Mouse (Mus musculus): ENCODE data around the gene Frmd4b.

The Frmd4b gene

DNA sequence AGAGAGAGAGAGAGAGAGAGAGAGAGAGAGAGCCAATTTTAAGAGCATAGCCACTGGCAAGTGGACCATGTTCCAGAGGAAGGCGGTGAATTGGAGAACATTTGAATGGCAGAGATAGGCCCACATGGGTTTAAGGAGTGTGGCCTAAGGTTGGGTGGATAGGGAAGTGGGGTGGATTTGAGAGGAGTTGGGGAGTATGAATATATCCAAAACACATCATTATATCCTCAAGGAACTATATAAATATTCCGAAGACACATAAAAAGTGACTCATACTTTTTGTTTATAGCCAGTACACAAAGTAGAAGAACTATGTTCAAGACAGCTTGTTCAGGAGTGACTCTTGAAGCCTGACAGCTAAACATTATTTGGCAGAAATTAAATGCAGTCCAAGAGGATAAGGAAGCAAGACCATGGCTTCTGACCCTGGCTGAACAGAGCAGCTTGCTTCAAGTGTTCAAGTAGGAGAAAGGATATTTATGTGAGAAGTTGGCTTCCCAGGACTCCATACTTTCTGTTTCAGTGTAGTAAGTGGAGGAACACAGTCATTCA is 36.8 kb downstream of the Frmd4b start:
- DNase-seq (ENCODE audit: low spot score in 2 of 2): no peak

GRCm38 (mm10) chr6:97579704-97580103 is 37.6 kb downstream of the Frmd4b start:
- DNase-seq (ENCODE audit: low spot score in 2 of 2): no peak

DNA sequence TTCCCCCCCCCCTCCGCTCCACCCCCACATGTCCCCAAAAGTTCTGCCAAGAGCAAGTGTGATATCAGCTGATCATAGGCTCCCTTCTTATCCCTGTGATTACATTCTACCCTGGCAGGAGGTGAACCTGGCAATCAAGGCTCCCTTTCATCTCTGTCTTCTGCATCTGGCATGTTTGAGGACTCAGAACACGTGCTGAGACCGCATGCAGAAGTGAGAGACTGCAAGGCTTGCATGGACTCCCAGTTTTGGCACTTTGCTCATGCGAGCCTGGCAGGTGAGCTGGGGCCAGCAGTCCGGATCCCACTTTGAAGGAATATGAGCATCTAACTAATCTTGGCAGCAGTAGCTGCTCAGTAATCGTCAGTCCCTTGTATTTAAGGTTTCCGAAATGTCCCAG is 39.1 kb downstream of the Frmd4b start:
- DNase-seq (ENCODE audit: low spot score in 2 of 2): no peak

DNA sequence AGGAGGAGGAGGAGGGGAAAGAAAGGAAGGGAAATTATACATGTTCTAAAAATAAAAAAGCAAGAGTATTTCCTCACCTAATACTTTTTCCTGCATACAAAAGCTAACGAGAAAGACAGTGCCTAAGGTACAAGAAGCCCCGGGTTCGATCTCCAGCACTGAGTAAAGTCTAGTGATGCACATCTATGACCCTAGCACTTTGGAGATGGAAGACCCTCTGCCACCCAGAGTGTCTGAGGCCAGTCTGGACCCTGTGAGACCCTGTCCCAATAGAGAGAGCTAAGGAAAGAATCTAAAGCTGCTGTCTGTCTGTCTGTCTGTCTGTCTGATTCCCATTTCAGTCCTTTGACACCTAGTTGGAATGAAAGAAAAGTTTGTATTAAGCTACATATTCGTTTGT is 40.0 kb downstream of the Frmd4b start:
- DNase-seq (ENCODE audit: low spot score in 2 of 2): no peak

DNA sequence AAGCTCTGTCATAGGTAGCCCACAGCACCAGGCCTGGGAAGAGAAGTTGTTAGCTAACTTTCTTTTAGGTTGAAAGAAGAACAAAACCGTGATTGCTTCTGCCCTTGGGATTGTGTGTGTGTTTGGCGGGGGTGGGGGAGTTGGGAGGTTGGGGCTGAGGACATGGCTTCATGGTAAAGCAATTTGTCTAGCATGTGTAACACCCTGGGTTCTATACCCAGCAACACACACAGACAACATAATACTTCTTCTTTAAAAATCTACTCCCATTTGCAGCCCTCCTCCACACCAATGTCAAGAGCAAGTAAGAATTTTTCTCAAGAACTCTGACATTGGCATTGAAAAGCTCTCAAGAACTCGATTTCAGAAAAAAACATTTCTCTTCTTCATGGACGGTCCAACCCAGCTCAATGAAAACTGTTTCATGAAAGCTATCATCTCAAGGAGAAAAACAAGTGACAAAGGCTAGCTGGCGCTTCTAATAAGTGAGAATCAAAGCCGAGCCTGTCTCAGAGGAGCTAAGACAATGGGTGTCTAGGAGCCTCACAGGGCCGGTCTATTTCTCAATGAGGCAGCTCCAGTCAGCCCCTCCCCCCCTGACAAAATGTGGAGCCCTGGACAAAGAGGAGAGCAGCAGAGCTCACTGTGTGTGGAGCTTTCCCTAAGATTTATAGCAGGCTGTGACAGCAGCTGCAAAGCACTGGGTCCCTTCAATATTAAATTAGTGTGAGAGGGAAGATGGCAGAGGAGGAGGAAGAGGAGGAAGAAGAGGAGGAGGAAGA is 40.6 kb downstream of the Frmd4b start:
- no peak for DNase-seq (ENCODE audit: low spot score in 2 of 2)

GRCm38 (mm10) chr6:97576096-97576495 is 41.2 kb downstream of the Frmd4b start:
- DNase-seq (ENCODE audit: low spot score in 2 of 2): no peak

DNA sequence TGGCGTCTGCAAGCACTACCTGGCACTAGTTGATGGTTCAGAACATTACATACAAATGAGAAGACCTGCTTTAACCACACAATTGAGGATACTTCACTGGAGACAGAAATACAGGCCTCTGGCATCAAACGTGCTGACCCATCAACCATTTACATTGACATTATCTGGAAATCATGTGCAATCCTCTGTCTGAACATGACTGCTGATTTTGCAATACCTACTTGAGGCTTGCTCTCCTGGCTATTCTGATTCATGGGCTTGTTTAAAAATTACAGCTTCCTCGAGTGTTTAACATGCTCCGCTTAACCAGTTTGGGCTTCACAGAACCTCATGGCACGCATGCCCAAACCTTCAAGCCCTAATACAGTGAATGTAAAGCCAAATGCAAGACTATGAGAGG is 42.4 kb downstream of the Frmd4b start:
- DNase-seq (ENCODE audit: low spot score in 2 of 2): no peak

- no peak for DNase-seq (ENCODE audit: low spot score in 2 of 2)
These were observed 45.1 kb downstream of the Frmd4b start for GRCm38 (mm10) chr6:97572226-97572625.

DNA sequence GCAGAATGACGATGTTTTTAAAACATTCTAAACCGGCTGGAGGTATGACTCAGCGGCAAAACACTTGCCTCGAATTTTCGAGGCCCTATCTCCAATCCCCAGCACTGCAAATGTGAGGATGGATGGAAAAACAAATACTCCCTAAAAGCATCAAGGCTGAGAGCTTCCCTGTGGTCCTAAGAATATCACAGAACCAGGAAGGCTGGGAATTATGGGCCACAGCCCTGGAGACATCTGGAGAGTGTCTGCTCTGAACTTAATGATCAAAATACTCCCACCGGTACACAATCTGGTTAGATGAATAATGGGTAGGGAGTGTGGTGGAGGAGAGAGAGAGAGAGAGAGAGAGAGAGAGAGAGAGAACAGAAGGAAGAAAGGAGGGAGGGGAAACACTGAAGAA is 48.8 kb downstream of the Frmd4b start:
- DNase-seq (ENCODE audit: low spot score in 2 of 2): no peak

DNA sequence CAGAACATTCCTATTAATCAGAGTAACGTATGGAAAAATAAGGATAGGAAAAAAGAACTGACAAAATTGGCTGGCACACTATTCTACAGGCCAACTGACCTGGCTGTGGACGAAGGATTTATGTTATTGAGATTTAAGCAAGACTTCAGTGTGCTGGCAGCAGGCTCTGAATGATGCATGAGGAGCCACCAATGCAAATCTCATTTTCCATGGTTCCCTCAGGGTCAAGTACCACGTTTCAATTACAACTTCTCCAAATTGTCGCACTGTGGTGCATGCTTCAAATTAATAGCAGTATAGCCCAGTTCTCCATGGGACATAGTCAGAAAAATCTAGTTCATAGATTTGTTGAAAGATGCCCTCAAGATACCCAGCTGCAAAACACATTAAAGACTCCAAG is 50.6 kb downstream of the Frmd4b start:
- no peak for DNase-seq (ENCODE audit: low spot score in 2 of 2)

DNA sequence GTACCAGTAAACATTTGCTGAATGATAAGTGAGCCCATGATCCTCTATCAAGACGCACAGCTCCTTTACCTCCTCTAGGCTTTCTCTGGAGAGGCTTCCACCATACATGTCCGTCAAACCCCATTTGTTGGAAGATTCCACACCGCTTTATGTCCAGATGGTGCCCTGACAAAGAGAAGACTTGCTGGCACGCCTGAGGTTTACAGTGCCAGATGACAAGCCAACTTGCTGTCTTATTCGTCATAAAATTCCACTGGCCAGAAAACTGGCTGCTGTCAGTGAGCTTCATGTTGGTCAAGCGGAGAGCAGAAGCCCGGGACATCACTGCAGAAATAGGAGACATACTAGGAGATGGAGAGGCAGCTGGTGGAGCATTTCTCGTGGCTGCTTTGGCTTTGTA is 60.2 kb downstream of the Frmd4b start:
- no peak for DNase-seq (ENCODE audit: low spot score in 2 of 2)

DNA sequence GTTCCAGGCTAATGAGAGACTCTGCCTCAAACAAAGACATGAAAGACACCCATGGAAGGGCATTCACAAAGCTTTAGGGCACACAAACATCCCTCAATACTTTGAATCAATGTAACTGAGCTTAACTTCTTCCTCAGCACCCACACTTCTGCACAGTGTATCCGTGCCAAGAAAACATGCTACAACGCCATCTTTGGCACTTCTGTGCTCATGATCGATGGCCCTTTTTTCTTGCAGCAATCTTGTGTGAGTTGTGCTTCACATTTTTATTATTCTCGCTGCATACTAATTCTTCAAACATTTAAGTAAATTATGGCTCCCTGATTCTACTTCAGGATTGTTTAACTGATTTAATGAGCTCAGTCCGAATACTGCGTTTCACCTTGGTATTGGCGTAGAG is 61.7 kb downstream of the Frmd4b start:
- DNase-seq (ENCODE audit: low spot score in 2 of 2): no peak

GRCm38 (mm10) chr6:97553431-97553830 is 63.9 kb downstream of the Frmd4b start:
- DNase-seq (ENCODE audit: low spot score in 2 of 2): no peak

DNA sequence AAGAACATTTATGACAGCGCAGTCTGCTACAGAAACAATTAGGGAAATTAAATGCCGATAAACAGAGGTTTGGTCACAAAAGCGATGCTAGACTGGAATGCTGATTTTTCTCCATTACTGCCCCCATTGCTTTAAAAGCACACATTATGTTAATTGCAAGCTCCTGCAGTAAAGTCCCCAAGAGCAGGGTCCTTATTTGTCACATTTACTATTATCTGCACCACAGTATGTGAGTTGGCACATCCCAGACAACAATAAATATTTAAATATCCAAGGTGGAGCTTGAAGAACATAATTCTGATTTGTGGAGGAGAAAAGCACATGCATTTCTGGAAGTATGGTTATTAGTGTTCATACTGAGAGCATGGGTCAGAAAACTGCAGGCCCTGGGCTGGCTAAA is 64.8 kb downstream of the Frmd4b start:
- no peak for DNase-seq (ENCODE audit: low spot score in 2 of 2)

DNA sequence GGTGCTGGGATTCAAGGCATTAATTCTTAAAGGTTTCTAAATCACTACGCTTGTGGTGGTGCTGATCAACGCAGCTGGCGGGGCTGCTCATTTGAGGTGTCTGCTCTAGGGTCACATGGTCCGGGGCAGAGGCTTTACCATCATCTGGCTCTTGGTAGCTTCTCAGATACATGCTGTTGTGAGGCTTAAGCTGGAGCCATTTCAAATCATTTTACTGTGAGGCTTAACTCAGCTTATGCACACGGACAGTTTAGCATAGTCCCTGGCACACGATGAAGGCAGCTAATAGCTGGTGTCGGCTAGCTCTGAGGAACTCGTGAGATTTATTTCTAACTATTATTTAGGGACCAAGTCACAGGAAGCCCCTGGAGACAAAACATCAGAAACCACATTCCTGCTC is 65.5 kb downstream of the Frmd4b start:
- DNase-seq (ENCODE audit: low spot score in 2 of 2): no peak

GRCm38 (mm10) chr6:97551161-97551560 is 66.2 kb downstream of the Frmd4b start:
- no peak for DNase-seq (ENCODE audit: low spot score in 2 of 2)

DNA sequence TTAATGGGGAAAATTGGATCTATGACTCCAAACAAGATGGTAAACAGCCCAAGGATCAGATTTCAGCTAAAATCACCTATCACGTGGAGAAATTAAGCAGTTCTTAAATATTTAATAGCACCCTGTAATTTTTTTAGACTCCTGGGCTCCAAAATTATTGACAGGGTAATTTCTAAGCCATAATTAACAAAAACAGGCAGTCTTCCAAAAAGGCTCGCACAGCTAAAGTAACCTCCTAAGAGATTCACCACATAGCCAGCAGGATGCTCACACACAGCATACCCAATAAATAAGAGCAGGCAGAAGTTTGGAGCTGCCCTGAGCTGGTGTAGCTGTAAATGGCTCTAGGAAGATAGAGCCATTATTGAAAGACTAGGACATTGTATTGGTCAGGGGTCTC is 76.9 kb downstream of the Frmd4b start:
- no peak for DNase-seq (ENCODE audit: low spot score in 2 of 2)

DNA sequence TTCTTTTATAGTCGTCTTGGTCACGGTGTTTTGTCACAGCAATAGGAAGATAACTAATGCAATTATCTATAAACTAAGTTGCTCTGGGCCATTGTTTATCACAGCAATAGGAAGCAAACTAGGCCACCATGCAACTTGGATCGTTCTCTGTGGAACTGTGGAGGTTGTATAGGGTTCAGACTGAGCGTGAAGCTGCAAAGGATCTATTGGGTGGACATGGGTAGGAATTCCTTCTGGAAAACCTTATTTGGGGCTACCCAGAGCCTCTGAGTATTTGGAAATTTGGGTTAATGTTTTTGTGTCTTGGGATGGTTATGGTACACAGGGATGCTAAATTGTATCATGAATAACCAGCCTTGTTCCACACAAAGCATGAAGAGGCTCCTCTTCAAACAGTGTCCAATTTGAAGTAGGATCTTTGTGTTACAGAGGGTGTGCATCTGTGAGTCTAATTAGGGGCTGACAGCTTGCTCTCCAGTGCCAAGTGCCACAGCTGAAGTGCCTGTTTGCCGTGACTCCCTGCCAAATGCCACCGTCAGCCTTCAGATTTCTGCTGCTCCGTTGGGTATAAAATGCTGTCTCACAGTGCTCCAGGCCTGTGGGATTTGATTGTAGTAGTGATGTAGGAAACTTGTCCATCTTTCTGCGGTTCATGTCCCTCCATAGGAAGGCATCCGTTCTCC is 81.4 kb downstream of the Frmd4b start:
- DNase-seq (ENCODE audit: low spot score in 2 of 2): no peak

DNA sequence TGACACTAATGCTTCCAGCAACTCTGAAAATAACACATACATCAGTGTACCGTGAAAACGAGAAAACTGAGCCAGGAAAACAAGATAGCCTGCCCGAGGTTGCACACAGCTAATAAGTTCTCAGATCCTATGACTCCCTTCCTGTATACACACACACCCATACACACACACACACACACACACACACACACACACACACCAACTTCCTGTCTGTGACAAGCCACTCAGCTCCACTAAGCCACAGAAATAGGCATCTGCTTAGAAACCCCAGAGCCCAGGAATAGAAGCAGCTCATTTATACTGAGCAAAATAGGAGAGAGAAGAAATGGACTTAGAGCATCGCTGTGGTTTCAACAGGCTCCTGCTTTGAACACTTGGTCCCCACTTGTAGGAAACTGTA is 86.3 kb downstream of the Frmd4b start:
- DNase-seq (ENCODE audit: low spot score in 2 of 2): no peak

DNA sequence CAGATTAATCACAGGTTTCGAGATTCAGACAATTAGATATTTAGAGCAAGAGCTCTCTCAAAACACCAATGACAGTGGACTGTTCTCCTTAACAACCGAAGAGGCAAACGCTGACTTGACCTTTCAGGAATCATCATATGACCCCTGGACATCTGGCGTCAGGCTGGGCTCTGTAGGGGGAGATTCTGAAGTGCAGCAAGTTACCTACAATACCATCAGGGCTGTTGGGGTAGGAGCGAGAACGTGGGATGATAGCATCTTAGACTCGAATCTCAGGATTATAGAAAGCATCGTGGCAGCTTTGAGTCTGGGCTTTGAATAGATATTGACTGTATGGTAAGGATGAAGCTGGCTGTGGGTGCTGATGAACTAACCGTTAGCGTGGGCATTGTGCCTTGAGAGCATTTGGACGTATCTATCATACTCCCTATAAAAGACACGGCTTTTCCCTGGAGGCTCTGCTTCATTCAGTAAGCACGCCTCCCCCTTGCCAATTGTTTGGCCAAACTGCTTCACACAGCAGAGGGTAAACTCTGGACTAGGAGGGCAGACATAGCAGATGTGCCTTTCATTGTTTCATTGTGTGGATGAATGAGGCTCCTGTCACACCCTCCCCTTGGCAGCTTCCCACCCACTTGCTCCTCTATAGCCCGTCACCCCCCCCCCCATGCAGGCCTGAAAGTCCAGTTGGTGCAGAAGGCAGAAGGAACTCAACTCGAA is 88.2 kb downstream of the Frmd4b start:
- no peak for DNase-seq (ENCODE audit: low spot score in 2 of 2)

- DNase-seq (ENCODE audit: low spot score in 2 of 2): no peak
These were observed 91.2 kb downstream of the Frmd4b start for GRCm38 (mm10) chr6:97526092-97526491.

DNA sequence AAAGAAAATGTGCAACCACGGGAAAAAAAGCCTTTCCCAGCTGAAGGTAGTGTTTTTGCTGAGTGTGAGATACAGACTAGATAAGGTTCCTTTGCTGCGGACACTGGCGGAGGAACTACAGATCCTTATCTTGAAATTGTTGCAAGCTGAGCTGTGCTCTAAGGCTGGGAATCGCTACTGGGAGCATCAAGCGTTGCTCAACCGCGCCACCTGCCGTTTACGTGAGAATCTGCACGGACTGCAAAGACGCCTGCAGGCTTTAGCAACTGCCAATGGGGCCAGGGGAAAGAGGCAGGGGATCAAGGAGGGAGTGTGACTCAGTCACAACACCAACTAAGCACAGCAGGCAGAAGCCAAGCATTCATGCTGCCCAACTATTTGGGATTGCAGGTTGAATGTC is 94.2 kb downstream of the Frmd4b start:
- peak; percentile 68 to 84 for DNase-seq (ENCODE audit: low spot score in 2 of 2)
